Mouse (Mus musculus) testis, adult 2 months (tissue): ENCODE data around the gene Dcun1d3. TPM values are rescaled to one million over a fixed set of nuclear protein-coding genes. Genes with fewer than 3 reads are reported as not detected.
A peak's percentile ranks its signal among the peaks of the same experiment; 100 is the strongest.

Experiments
- H3K27ac ChIP-seq: fragments of 200-500 bp; 2 replicates; pipeline ENCODE4 v1.5.1; 2012; ENCODE audit warnings: low read depth, low read length; ENCODE audit not compliant: control insufficient read depth, insufficient read depth
- H3K27me3 ChIP-seq: fragments of 200-500 bp; 2 replicates; pipeline ENCODE4 v1.6.1; 2012; ENCODE audit warnings: mild to moderate bottlenecking, low read length, moderate library complexity; ENCODE audit not compliant: control insufficient read depth, insufficient read depth
- H3K36me3 ChIP-seq: fragments of 200-500 bp; 2 replicates; pipeline ENCODE4 v1.6.1; 2012; ENCODE audit warnings: mild to moderate bottlenecking, low read length; ENCODE audit not compliant: control insufficient read depth, insufficient read depth
- H3K4me1 ChIP-seq: fragments of 200-500 bp; 2 replicates; pipeline ENCODE4 v1.6.1; 2012; ENCODE audit warnings: low read length; ENCODE audit not compliant: control insufficient read depth, insufficient read depth
- H3K4me3 ChIP-seq: fragments of 200-500 bp; 2 replicates; pipeline ENCODE4 v1.5.1; 2012; ENCODE audit warnings: low read depth, mild to moderate bottlenecking, low read length, moderate library complexity, mixed read lengths; ENCODE audit not compliant: control insufficient read depth
- CTCF ChIP-seq: fragments of 200-500 bp; IDR thresholded peaks from 2 replicates; pipeline ENCODE4 v1.5.1; 2012; ENCODE audit warnings: low read depth, mild to moderate bottlenecking, inconsistent platforms, low read length, moderate library complexity; ENCODE audit not compliant: control insufficient read depth, insufficient read depth, insufficient replicate concordance
- POLR2A ChIP-seq: fragments of 200-500 bp; IDR thresholded peaks from 2 replicates; pipeline ENCODE4 v1.6.1; 2012; ENCODE audit warnings: low read depth, mild to moderate bottlenecking, inconsistent platforms, low read length, moderate library complexity; ENCODE audit not compliant: control insufficient read depth
- polyA plus RNA-seq: library from polyadenylated mRNA; depleted of rRNA; stranded (reverse); fragments of >200 nt; gene quantifications from 2 replicates; pipeline ENCODE4 v1.2.3, GENCODE M21; 2012; rRNA removed

Gene Dcun1d3
- 66.1 and 70.0 TPM in 2 replicates for polyA plus RNA-seq

DNA sequence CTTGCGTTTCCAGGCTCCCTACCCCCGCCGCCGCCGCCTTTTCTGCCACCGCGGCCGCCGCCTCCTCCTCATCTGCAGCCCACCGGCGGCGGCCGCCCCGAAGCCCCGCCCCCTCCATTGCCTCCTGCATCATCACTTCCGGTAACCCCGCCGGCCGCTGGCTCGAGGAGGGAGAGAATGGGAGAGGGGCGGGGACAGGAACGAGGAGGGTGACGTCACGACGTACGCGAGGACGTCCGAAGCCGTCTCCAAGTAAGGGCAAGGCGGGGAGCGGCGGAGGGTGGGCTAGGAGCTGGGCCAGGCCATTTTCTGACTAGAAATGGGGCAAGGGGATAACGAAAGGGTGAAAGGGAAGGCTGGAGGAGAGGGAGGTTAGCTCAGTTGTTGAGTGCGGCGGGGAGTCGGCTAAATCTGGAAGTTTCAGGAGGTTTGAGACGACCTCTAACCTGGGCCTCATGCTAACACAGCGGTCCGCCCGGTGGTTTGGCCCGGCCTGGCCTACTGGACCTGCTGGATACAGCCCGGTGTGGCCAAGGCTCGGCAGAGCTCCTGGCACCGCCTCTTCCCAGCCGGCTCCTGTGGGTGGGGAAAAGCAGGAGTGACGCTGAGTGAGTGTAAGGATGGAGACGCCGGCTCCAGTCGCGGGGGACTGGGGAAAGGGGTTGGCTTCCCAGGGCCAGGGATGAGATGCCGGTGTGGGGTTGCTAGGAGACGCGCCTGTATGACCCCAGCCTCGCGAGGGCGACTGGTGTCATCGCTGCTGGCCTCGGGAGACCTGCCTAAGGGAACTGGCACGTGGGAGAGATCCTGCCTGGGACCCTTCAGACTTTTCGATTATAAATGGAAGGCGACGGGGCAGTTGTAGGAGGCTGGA lies at the start of gene Dcun1d3, which contains the start of gene Lyrm1:
Dcun1d3 (minus strand) TSS at position 660 of the 874 bp plus-strand sequence.
Lyrm1 (plus strand) TSS at position 223 of the 874 bp plus-strand sequence.
- TF ChIP-seq POLR2A (peak; percentile 97), CTCF (no peak)
- peak within 1 kb of the TSS; percentile 89 for H3K4me3 ChIP-seq
- H3K36me3 ChIP-seq = no peaks in the 10 kb centered on the region
- H3K4me1 ChIP-seq = no peaks in the 10 kb centered on the region
- peak within 1 kb of the TSS; percentile 96 for H3K27ac ChIP-seq
- no peaks in the 10 kb centered on the region for H3K27me3 ChIP-seq

DNA sequence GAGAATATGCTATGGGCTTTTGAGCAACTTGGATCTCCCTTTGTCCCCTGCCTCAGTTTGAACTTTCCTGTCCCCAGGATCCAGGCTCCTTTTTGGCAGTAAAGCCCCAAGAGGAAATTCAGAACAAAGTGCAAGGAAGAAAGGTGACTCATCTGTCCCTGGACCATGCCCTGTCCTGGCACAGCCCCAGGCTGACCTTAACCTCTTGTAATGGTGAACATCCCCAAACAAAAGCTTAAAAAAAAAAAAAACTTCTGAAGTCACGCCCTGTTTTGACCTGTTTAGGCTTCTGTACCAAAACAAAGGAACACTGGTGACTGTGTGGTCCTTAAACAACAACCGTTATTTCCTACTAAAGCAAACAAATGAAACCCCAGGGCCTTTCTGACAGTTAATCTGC lies 45.5 kb upstream of the Dcun1d3 start:
- Histone ChIP-seq H3K27me3 (no peaks in the 10 kb centered on the region), H3K36me3 (no peaks in the 10 kb centered on the region), H3K4me1 (no peaks in the 10 kb centered on the region), H3K27ac (no peak overlapping the region), H3K4me3 (no peak overlapping the region)
- TF ChIP-seq POLR2A (no peak), CTCF (no peak)

DNA sequence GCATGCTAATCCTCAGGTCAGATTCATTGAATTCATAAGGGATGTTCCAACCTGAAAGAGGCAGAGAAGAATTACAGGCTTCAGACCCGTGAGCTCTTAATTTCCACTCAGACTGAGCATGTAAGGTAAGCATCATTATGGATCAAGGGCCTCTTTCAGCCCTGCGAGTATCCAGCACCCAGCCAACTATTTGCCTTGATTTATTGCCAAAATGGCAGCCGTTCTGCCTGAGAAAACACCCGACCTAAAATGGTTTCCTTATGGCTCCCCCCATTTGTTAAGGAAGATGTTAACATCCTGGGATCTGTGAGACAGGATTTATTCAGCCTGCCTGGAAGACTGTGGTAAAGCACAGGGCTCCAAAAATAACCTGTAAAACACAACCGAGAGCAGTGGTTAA lies 40.9 kb upstream of the Dcun1d3 start:
- Histone ChIP-seq H3K27ac (no peak overlapping the region), H3K36me3 (no peaks in the 10 kb centered on the region), H3K4me3 (no peak overlapping the region), H3K4me1 (no peaks in the 10 kb centered on the region), H3K27me3 (no peaks in the 10 kb centered on the region)
- TF ChIP-seq CTCF (no peak), POLR2A (no peak)

DNA sequence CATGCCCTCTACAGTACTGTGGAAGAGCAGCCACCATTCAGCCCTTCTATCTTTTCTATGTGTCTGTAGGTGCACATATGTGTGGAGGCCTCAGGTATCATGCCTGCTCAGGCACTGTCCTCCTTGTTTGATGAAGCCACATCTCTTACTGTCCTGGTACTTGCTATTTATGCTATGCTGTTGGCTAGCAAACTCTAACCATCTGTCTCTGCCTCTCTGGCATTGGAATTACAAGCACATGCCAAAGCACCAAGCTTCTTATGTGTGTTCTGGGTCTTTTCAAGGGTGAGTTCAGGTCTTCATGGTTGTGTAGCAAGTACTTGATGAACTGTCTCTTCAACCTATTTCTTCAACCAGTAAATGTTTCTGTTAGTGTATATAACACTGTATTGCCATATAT lies 40.2 kb upstream of the Dcun1d3 start:
- no peaks in the 10 kb centered on the region for H3K4me1 ChIP-seq
- H3K36me3 ChIP-seq = no peaks in the 10 kb centered on the region
- no peaks in the 10 kb centered on the region for H3K27me3 ChIP-seq
- no peak overlapping the region for H3K27ac ChIP-seq
- TF ChIP-seq POLR2A (no peak), CTCF (no peak)
- H3K4me3 ChIP-seq = no peak overlapping the region

DNA sequence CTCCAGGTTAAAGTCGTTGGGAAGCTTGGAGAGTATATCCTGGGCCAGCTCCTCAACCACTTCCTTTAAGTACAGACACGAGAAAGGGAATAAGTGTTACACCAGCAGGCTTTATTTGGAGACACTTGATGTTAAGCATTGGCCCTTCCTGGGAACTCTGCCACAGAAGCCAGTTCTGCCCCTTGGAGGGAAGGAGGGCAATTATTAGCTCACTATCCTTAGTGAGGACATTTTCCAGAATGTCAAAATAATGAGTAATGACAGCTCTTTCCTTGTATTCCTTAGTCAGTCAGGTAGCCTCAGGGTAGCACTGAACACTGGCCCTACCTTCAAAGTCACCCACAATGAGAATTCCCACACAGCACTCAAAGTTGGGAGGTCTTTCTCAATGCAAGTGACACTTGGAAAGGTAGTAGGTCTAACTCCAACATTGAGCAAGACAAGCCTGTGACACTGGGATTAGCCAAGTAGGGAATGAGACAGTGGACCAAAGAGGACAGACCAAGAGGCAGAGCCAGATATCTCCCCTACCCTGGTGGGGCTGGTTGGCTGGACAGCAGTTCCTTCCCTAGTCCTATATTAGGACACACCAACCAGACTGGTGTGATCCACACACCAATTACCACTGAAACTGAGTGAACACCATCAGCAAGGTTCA lies 32.8 kb upstream of the Dcun1d3 start:
- H3K36me3 ChIP-seq = no peaks in the 10 kb centered on the region
- no peaks in the 10 kb centered on the region for H3K4me1 ChIP-seq
- no peak overlapping the region for H3K27ac ChIP-seq
- no peak overlapping the region for H3K4me3 ChIP-seq
- no peak for TF ChIP-seq POLR2A
- TF ChIP-seq CTCF = no peak
- no peaks in the 10 kb centered on the region for H3K27me3 ChIP-seq

DNA sequence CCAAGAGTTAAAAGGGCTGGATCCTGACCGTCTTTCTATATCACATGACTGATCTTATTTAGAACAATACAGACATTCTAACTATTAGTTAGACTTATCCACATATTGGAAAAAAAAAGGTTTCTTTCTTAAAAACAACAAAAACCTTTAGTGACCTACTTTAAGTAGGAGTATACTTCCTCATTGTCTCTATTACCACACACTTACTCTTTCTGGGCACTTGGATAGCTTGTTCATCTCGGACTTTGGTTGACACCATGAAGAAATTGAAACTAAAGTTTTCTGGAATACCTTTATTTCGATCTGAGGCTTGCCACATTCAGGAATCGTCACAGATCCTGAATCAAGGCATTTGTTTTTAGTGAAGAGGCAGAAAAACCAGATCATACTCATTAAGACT lies 25.0 kb upstream of the Dcun1d3 start:
- Histone ChIP-seq H3K4me3 (no peak overlapping the region), H3K27ac (no peak overlapping the region), H3K4me1 (no peaks in the 10 kb centered on the region), H3K36me3 (no peaks in the 10 kb centered on the region), H3K27me3 (no peaks in the 10 kb centered on the region)
- TF ChIP-seq POLR2A (no peak), CTCF (no peak)

DNA sequence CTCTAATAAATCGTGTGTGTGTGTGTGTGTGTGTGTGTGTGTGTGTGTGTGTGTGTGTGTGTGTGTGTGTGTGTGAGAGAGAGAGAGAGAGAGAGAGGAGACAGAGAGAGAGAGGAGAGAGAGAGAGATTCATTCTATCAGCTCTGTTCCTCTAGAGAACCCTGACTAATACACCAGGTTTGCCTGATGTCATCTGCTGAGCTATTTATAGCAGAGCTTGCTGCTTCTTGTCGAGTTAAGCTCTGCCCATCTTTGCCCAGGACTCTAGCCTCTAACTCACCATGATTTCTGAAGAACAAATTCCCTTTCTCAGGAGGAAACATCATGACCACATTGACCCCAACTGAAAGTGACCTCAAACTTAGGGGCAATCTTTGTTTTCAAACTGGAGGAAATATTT lies 24.4 kb upstream of the Dcun1d3 start:
- Histone ChIP-seq H3K27ac (no peak overlapping the region), H3K36me3 (no peaks in the 10 kb centered on the region), H3K4me1 (no peaks in the 10 kb centered on the region), H3K27me3 (no peaks in the 10 kb centered on the region), H3K4me3 (no peak overlapping the region)
- TF ChIP-seq POLR2A = no peak
- TF ChIP-seq CTCF = no peak
